Comparison of ENCODE assay signal across 15 mouse cellular contexts in genomic region chr9:91348746-91349145, GRCm38 (mm10). TPM values are rescaled to one million over a fixed set of nuclear protein-coding genes. Genes with fewer than 3 reads are reported as not detected.
"Had no signal": no experiment of that assay in that cellular context is flagged by ENCODE, and none has a peak within 500 bp of the region (broad histone marks: within the 10 kb centered on the region; RNA-seq: fewer than 3 reads in every experiment).

No protein-coding gene starts in this region.

- H3K4me2 ChIP-seq: kidney, embryonic 15.5 days; limb, embryonic 13.5 days; stomach, embryonic 15.5 days had no signal

- H3K27ac ChIP-seq: kidney, embryonic 15.5 days; limb, embryonic 13.5 days; liver, embryonic 14.5 days; stomach, embryonic 15.5 days had no signal

- H3K4me1 ChIP-seq: kidney, embryonic 15.5 days; limb, embryonic 13.5 days; stomach, embryonic 15.5 days had no signal

- H3K9me3 ChIP-seq: kidney, embryonic 15.5 days; limb, embryonic 13.5 days; stomach, embryonic 15.5 days had no signal

- H3K36me3 ChIP-seq: kidney, embryonic 15.5 days; limb, embryonic 13.5 days; stomach, embryonic 15.5 days had no signal

- DNase-seq: kidney, adult 2 months; kidney, postnatal 14 days; left cerebral cortex, postnatal 4 days; lung, adult 18-20 months; right cerebral cortex, postnatal 14 days; thymus, postnatal 36 days had no signal

- H3K9ac ChIP-seq: kidney, embryonic 15.5 days; limb, embryonic 13.5 days; liver, embryonic 14.5 days; stomach, embryonic 15.5 days had no signal

- H3K4me3 ChIP-seq: kidney, embryonic 15.5 days; limb, embryonic 13.5 days; stomach, embryonic 15.5 days had no signal

RNA-seq across cellular contexts. Expression of gene Zic4, which starts 13.5 kb away (rescaled TPM):
- polyA plus RNA-seq: kidney, adult 2 months; kidney, embryonic 15.5 days; large intestine, adult 2 months; liver, adult 2 months; lung, embryonic 16.5 days; spleen, adult 2 months; thymus, postnatal 0 days had no signal

RNA-seq across cellular contexts. Expression of gene Zic1, which starts 16.9 kb away (rescaled TPM):
- polyA plus RNA-seq: kidney, adult 2 months; kidney, embryonic 15.5 days; large intestine, adult 2 months; liver, adult 2 months; lung, embryonic 16.5 days; spleen, adult 2 months; thymus, postnatal 0 days had no signal
